Mouse (Mus musculus): ENCODE measurements at regions not wholly inside any gene's neighbourhood (a gene's known extent, or its start where the extent isn't known, plus 50 kb on each side); places are given as distances from the start of the nearest gene placed in this dataset. TPM values are rescaled to one million over a fixed set of nuclear protein-coding genes. Genes with fewer than 3 reads are reported as not detected.
"Not testable (repeated sequence)": the region's sequence is repeated elsewhere in the genome, so short reads cannot be mapped to it uniquely, and the experiment has no call there.

DNA sequence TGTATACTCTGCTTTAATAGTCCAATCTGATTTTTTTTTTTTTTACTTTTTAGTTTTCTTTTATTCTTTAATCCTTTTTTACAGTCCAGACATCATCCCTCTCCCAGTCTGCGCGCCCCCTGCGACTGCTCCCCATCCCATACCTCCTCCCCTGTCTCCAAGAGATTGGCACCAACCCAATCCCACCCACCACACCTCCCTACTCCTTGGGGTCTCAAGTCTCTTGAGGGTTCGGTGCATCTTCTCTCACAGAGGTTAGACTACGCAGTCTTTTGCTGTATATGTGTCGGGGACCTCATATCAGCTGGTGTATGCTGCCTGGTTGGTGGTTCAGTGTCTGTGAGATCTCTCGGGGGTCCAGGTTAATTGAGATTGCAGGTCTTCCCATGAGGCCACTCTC is 93.4 kb upstream of the Meox2 start:
- not testable (repeated sequence) for H3K27ac ChIP-seq (ENCODE audit: low read depth, low read length); H3K4me2 ChIP-seq (ENCODE audit: low read depth); H3K4me3 ChIP-seq (ENCODE audit: low read depth, low read length); DNase-seq (ENCODE audit: low spot score); H3K27me3 ChIP-seq (ENCODE audit: control insufficient read depth, insufficient read depth, low read length); ATAC-seq (ENCODE audit: insufficient read depth, low FRiP score, low TSS enrichment); H3K36me3 ChIP-seq (ENCODE audit: control insufficient read depth, insufficient read depth, low read length); H3K4me1 ChIP-seq (ENCODE audit: control insufficient read depth, insufficient read depth, low read length); H3K9me3 ChIP-seq (ENCODE audit: control insufficient read depth, low read length); H3K9ac ChIP-seq (ENCODE audit: low read length)
- WGBS = 90% methylated on average over 7 of the region's 7 CpGs

DNA sequence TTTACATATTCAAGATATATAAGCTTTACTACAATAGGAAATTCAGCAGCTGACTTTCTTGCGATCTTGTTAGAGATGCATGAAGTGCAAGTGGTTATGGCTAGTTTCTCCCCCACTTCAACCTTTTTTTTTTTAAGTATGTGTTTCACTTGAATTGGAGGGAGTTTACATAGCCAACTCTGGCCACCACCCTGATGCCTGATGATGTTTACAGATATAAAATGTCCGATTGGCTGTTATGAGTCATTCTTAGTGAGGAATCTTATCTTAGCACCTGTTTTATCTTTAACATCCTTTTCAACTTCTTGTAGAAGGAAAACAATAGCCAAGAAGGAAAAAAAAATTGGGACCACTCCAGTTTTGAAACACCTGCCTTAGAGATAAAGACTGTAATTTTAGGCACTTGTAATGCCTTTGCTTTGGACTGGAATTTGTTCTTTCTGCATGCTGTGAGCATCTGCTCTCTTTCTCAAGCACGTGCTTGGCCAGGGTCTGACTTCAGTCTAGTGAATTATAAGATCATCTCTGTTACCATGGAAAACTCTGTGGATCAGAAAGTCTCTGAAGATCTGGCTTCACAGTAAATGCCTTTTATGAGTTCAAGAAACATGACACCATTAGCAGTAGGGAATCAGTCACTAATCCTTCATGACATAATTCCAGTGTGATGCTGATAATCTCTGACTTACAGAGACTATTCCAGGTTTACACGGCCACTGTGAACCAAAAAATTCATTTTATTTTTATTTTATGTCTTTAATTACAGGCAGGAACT is 92.7 kb upstream of the Meox2 start:
- Histone ChIP-seq H3K36me3 (ENCODE audit: control insufficient read depth, insufficient read depth, low read length) (no peaks in the 10 kb centered on the region), H3K9me3 (ENCODE audit: control insufficient read depth, low read length) (no peaks in the 10 kb centered on the region), H3K9ac (ENCODE audit: low read length) (no peak overlapping the region), H3K4me3 (ENCODE audit: low read depth, low read length) (no peak overlapping the region), H3K27me3 (ENCODE audit: control insufficient read depth, insufficient read depth, low read length) (no peaks in the 10 kb centered on the region), H3K4me2 (ENCODE audit: low read depth) (no peak overlapping the region), H3K4me1 (ENCODE audit: control insufficient read depth, insufficient read depth, low read length) (no peaks in the 10 kb centered on the region), H3K27ac (ENCODE audit: low read depth, low read length) (no peak overlapping the region)
- DNase-seq (ENCODE audit: low spot score) (peak; percentile 10), ATAC-seq (ENCODE audit: insufficient read depth, low FRiP score, low TSS enrichment) (no peak)
- 61% methylated on average over 4 of the region's 4 CpGs for WGBS

DNA sequence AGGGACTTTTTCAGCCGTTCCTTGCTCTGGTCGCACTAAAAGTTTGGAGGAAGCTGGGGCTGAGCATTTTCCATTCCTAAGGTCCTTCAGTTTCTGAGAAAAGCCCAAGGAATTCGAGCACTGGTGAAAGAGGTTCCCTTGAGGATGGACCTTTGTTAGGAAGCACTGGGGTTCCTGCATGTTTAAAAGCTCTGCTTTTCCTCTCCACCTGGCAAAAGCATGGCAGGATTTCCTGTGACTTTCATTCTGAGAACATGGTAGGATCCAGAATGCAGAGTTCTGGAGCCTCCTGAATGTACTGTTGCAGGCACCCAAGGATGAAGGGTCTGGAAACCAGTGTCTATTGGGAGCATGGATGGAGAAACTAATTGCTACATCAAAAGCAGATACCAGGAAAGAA is 61.1 kb upstream of the Meox2 start:
- ATAC-seq (ENCODE audit: insufficient read depth, low FRiP score, low TSS enrichment) (no peak), DNase-seq (ENCODE audit: low spot score) (no peak)
- H3K4me1 ChIP-seq (ENCODE audit: control insufficient read depth, insufficient read depth, low read length) = no peaks in the 10 kb centered on the region
- no peaks in the 10 kb centered on the region for H3K27me3 ChIP-seq (ENCODE audit: control insufficient read depth, insufficient read depth, low read length)
- no peak overlapping the region for H3K4me3 ChIP-seq (ENCODE audit: low read depth, low read length)
- no peak overlapping the region for H3K9ac ChIP-seq (ENCODE audit: low read length)
- H3K9me3 ChIP-seq (ENCODE audit: control insufficient read depth, low read length) = no peaks in the 10 kb centered on the region
- H3K27ac ChIP-seq (ENCODE audit: low read depth, low read length) = no peak overlapping the region
- no peaks in the 10 kb centered on the region for H3K36me3 ChIP-seq (ENCODE audit: control insufficient read depth, insufficient read depth, low read length)
- no peak overlapping the region for H3K4me2 ChIP-seq (ENCODE audit: low read depth)
- WGBS = 79% methylated on average over 3 of the region's 3 CpGs

DNA sequence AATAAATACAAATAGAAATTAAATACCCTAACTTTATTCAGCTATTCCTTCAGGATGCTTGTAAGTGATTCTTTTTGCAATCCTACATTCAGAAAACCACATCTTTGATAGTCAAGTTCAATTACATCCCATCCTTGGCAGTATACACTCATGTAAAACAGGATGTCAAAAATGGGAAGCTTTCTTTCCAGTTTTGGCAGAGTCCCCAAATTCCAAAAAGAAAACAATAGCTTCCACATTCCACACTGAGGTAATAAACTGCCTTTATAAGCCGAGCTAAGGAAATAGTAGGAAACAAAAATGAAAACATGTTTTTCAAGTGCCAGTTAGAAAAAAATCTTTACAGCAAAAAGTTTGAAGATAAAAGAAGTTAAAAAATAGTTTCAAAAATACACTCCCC is 57.7 kb upstream of the Meox2 start:
- H3K36me3 ChIP-seq (ENCODE audit: control insufficient read depth, insufficient read depth, low read length) = no peaks in the 10 kb centered on the region
- H3K27ac ChIP-seq (ENCODE audit: low read depth, low read length) = no peak overlapping the region
- DNase-seq (ENCODE audit: low spot score) = no peak
- H3K4me2 ChIP-seq (ENCODE audit: low read depth) = no peak overlapping the region
- no peaks in the 10 kb centered on the region for H3K27me3 ChIP-seq (ENCODE audit: control insufficient read depth, insufficient read depth, low read length)
- 71% methylated on average over 1 of the region's 1 CpGs for WGBS
- no peak overlapping the region for H3K9ac ChIP-seq (ENCODE audit: low read length)
- no peak overlapping the region for H3K4me3 ChIP-seq (ENCODE audit: low read depth, low read length)
- ATAC-seq (ENCODE audit: insufficient read depth, low FRiP score, low TSS enrichment) = no peak
- H3K9me3 ChIP-seq (ENCODE audit: control insufficient read depth, low read length) = no peaks in the 10 kb centered on the region
- H3K4me1 ChIP-seq (ENCODE audit: control insufficient read depth, insufficient read depth, low read length) = no peaks in the 10 kb centered on the region

DNA sequence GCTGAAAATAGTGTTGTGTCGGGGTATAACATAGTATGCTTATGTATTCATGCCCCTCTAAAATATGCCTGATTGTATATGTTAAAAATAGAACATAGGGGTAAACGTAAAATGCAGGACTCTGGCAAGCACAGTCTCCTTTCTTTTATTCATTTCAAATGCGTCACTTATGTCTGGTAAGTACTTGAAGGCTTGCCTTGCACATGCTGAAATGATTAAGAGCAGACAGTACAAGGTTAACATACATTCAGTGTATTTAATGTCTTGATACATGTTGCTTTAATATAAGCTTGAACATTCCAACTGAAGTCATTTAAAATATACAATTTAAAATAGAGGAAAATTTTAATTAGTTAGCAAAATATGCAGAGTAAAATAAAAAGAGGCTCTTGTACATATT is 50.9 kb upstream of the Meox2 start:
- no peak for DNase-seq (ENCODE audit: low spot score)
- H3K4me3 ChIP-seq (ENCODE audit: low read depth, low read length) = no peak overlapping the region
- no peaks in the 10 kb centered on the region for H3K36me3 ChIP-seq (ENCODE audit: control insufficient read depth, insufficient read depth, low read length)

More for the DNA sequence above, 50.9 kb upstream of the Meox2 start:
- Histone ChIP-seq H3K9ac (ENCODE audit: low read length) (no peak overlapping the region), H3K9me3 (ENCODE audit: control insufficient read depth, low read length) (no peaks in the 10 kb centered on the region), H3K27me3 (ENCODE audit: control insufficient read depth, insufficient read depth, low read length) (no peaks in the 10 kb centered on the region), H3K27ac (ENCODE audit: low read depth, low read length) (no peak overlapping the region), H3K4me2 (ENCODE audit: low read depth) (no peak overlapping the region), H3K4me1 (ENCODE audit: control insufficient read depth, insufficient read depth, low read length) (no peaks in the 10 kb centered on the region)
- no peak for ATAC-seq (ENCODE audit: insufficient read depth, low FRiP score, low TSS enrichment)
- WGBS = 85% methylated on average over 3 of the region's 3 CpGs

Small RNAs in the stretch of these regions (microRNA-seq; reads per million reads assigned to microRNA genes)
- gene Gm44326 = not detected
- gene Mir5099 = 90.3 reads per million, percentile 49 among the genes with 10 or more reads in this experiment

Measured in neural tube, embryonic 11.5 days (tissue).